Mouse (Mus musculus) MEL (cell line): ENCODE data around the gene Ppard. TPM values are rescaled to one million over a fixed set of nuclear protein-coding genes. Genes with fewer than 3 reads are reported as not detected.

Source experiments
- DNase-seq: peaks from one replicate; pipeline ENCODE4 v3.0.0; 2011; ENCODE audit warnings: low read depth, low spot score
- H3K27ac ChIP-seq: 2 replicates; pipeline ENCODE4 v1.5.1; 2012; ENCODE audit warnings: low read depth, mild to moderate bottlenecking, control low read depth, low read length, moderate library complexity; ENCODE audit not compliant: control insufficient read depth
- H3K27me3 ChIP-seq, 2 experiments: fragments of 150-350 bp in 1 of 2; sonication (generic) in 1 of 2; 2 replicates each; pipeline ENCODE4 v1.6.1; 2012; ENCODE audit warnings: low read length in 2 of 2, mild to moderate bottlenecking in 2 of 2, improper control_type of control experiment in 1 of 2, moderate library complexity in 1 of 2; ENCODE audit not compliant: insufficient read depth in 2 of 2, control insufficient read depth in 1 of 2
- H3K36me3 ChIP-seq, 2 experiments: 2 replicates each; pipeline ENCODE4 v1.6.1; 2012 to 2014; ENCODE audit warnings: low read length in 2 of 2, improper control_type of control experiment in 1 of 2, inconsistent platforms in 1 of 2, mild to moderate bottlenecking in 1 of 2; ENCODE audit not compliant: insufficient read depth in 2 of 2, control insufficient read depth in 1 of 2
- H3K4me1 ChIP-seq, 2 experiments: fragments of 150-350 bp in 1 of 2; sonication (generic) in 1 of 2; 2 replicates each; pipeline ENCODE4 v1.6.1; 2012; ENCODE audit warnings: low read length in 2 of 2, improper control_type of control experiment in 1 of 2, mild to moderate bottlenecking in 1 of 2; ENCODE audit not compliant: insufficient read depth in 2 of 2, control insufficient read depth in 1 of 2
- H3K4me3 ChIP-seq, 2 experiments: fragments of 150-350 bp in 1 of 2; sonication (generic) in 1 of 2; 2 replicates each; pipeline ENCODE4 v1.5.1; 2012; ENCODE audit warnings: low read depth in 2 of 2, low read length in 2 of 2, mild to moderate bottlenecking in 2 of 2, moderate library complexity in 2 of 2, control low read depth in 1 of 2, improper control_type of control experiment in 1 of 2; ENCODE audit not compliant: control insufficient read depth in 1 of 2, insufficient read depth in 1 of 2
- H3K79me2 ChIP-seq: 2 replicates; pipeline ENCODE4 v1.6.1; 2012; ENCODE audit warnings: mild to moderate bottlenecking, low read length, moderate library complexity; ENCODE audit not compliant: control insufficient read depth, poor library complexity, insufficient read depth
- H3K9ac ChIP-seq: 2 replicates; pipeline ENCODE4 v1.6.1; 2012; ENCODE audit warnings: low read depth, mild to moderate bottlenecking, control low read depth, low read length, moderate library complexity; ENCODE audit not compliant: control insufficient read depth, poor library complexity, severe bottlenecking
- H3K9me3 ChIP-seq: fragments of 150-350 bp; sonication (generic); replicated peaks from 2 replicates; pipeline ENCODE4 v1.6.1; 2012; ENCODE audit warnings: mild to moderate bottlenecking, low read length, improper control_type of control experiment, moderate library complexity; ENCODE audit not compliant: insufficient read depth
- E2F4 ChIP-seq: IDR thresholded peaks from 2 replicates; pipeline ENCODE4 v1.6.1; 2011; ENCODE audit warnings: low read depth, low read length, improper control_type of control experiment, borderline replicate concordance
- ELF1 ChIP-seq: IDR thresholded peaks from 2 replicates; pipeline ENCODE4 v1.6.1; 2014; ENCODE audit warnings: low read depth, mild to moderate bottlenecking, inconsistent platforms, low read length, improper control_type of control experiment, moderate library complexity
- EP300 ChIP-seq, 2 experiments: IDR thresholded peaks; 2 replicates each; pipeline ENCODE4 v1.6.1; 2011; ENCODE audit warnings: improper control_type of control experiment in 2 of 2, low read length in 2 of 2, low read depth in 1 of 2, mild to moderate bottlenecking in 1 of 2
- ETS1 ChIP-seq: IDR thresholded peaks from 2 replicates; pipeline ENCODE4 v1.6.1; 2012; ENCODE audit warnings: low read depth, mild to moderate bottlenecking, inconsistent platforms, low read length, improper control_type of control experiment, moderate library complexity
- GABPA ChIP-seq: IDR thresholded peaks from 2 replicates; pipeline ENCODE4 v1.6.1; 2012; ENCODE audit warnings: low read depth, mild to moderate bottlenecking, inconsistent platforms, low read length, improper control_type of control experiment, moderate library complexity
- HCFC1 ChIP-seq: IDR thresholded peaks from 2 replicates; pipeline ENCODE4 v1.6.1; 2012; ENCODE audit warnings: low read depth, mild to moderate bottlenecking, inconsistent platforms, low read length, improper control_type of control experiment, moderate library complexity
- JUND ChIP-seq: IDR thresholded peaks from 2 replicates; pipeline ENCODE4 v1.6.1; 2011; ENCODE audit warnings: low read depth, mild to moderate bottlenecking, improper control_type of control experiment, low read length
- MAFK ChIP-seq: IDR thresholded peaks from 2 replicates; pipeline ENCODE4 v1.6.1; 2011; ENCODE audit warnings: low read depth, mild to moderate bottlenecking, low read length, improper control_type of control experiment, borderline replicate concordance
- MEF2A ChIP-seq: IDR thresholded peaks from 2 replicates; pipeline ENCODE4 v1.6.1; 2014; ENCODE audit warnings: low read depth, mild to moderate bottlenecking, inconsistent platforms, low read length, improper control_type of control experiment; ENCODE audit not compliant: poor library complexity, insufficient replicate concordance, severe bottlenecking; ENCODE audit errors: extremely low read depth
- MYC ChIP-seq: IDR thresholded peaks from 2 replicates; pipeline ENCODE4 v1.6.1; 2011; ENCODE audit warnings: low read depth, mild to moderate bottlenecking, low read length, improper control_type of control experiment, moderate library complexity
- NELFE ChIP-seq: IDR thresholded peaks from 2 replicates; pipeline ENCODE4 v1.6.1; 2011; ENCODE audit warnings: low read depth, low read length, improper control_type of control experiment
- NRF1 ChIP-seq: IDR thresholded peaks from 2 replicates; pipeline ENCODE4 v1.6.1; 2014; ENCODE audit warnings: low read depth, mild to moderate bottlenecking, inconsistent platforms, low read length, improper control_type of control experiment, moderate library complexity; ENCODE audit not compliant: poor library complexity, insufficient read depth, severe bottlenecking
- POLR2A ChIP-seq, 2 experiments: IDR thresholded peaks; 2 replicates each; pipeline ENCODE4 v1.6.1; 2011 to 2012; ENCODE audit warnings: low read length in 2 of 2, mild to moderate bottlenecking in 2 of 2, control low read depth in 1 of 2, improper control_type of control experiment in 1 of 2, low read depth in 1 of 2, moderate library complexity in 1 of 2; ENCODE audit not compliant: control insufficient read depth in 1 of 2, insufficient read depth in 1 of 2, poor library complexity in 1 of 2
- POLR2AphosphoS5 ChIP-seq: IDR thresholded peaks from 2 replicates; pipeline ENCODE4 v1.6.1; 2012; ENCODE audit warnings: low read depth, borderline replicate concordance, mild to moderate bottlenecking, inconsistent platforms, low read length, moderate library complexity, mixed read lengths
- RAD21 ChIP-seq: IDR thresholded peaks from 2 replicates; pipeline ENCODE4 v1.6.1; 2011; ENCODE audit warnings: mild to moderate bottlenecking, low read depth, low read length, improper control_type of control experiment
- RCOR1 ChIP-seq: IDR thresholded peaks from 2 replicates; pipeline ENCODE4 v1.6.1; 2012; ENCODE audit warnings: low read depth, mild to moderate bottlenecking, inconsistent platforms, low read length, improper control_type of control experiment
- SIN3A ChIP-seq: IDR thresholded peaks from 2 replicates; pipeline ENCODE4 v1.6.1; 2012; ENCODE audit warnings: low read length, improper control_type of control experiment, inconsistent platforms
- TAL1 ChIP-seq: IDR thresholded peaks from 2 replicates; pipeline ENCODE4 v1.6.1; 2012; ENCODE audit warnings: mild to moderate bottlenecking, inconsistent platforms, low read length, moderate library complexity, mixed read lengths
- TBP ChIP-seq: IDR thresholded peaks from 2 replicates; pipeline ENCODE4 v1.8.0; 2011; ENCODE audit warnings: low read depth, low read length, improper control_type of control experiment
- TCF12 ChIP-seq: IDR thresholded peaks from 2 replicates; pipeline ENCODE4 v1.6.1; 2014; ENCODE audit warnings: low read depth, mild to moderate bottlenecking, inconsistent platforms, low read length, improper control_type of control experiment, moderate library complexity
- USF2 ChIP-seq, 2 experiments: IDR thresholded peaks; 2 replicates each; pipeline ENCODE4 v1.6.1; 2011 to 2012; ENCODE audit warnings: improper control_type of control experiment in 2 of 2, low read length in 2 of 2, borderline replicate concordance in 1 of 2, inconsistent platforms in 1 of 2, low read depth in 1 of 2, mild to moderate bottlenecking in 1 of 2; ENCODE audit not compliant: insufficient read depth in 1 of 2
- ZKSCAN1 ChIP-seq: IDR thresholded peaks from 2 replicates; pipeline ENCODE4 v1.6.1; 2012; ENCODE audit warnings: low read depth, mild to moderate bottlenecking, inconsistent platforms, low read length, improper control_type of control experiment, moderate library complexity
- ZMIZ1 ChIP-seq: IDR thresholded peaks from 2 replicates; pipeline ENCODE4 v1.6.1; 2012; ENCODE audit warnings: low read depth, mild to moderate bottlenecking, inconsistent platforms, low read length, improper control_type of control experiment, moderate library complexity
- ZNF384 ChIP-seq: IDR thresholded peaks from 2 replicates; pipeline ENCODE4 v1.6.1; 2012; ENCODE audit warnings: low read depth, mild to moderate bottlenecking, inconsistent platforms, low read length, improper control_type of control experiment
- polyA plus RNA-seq, 2 experiments: library from polyadenylated mRNA; stranded (reverse) in 1 of 2; unstranded in 1 of 2; fragments of >175 nt in 1 of 2; fragments of >200 nt in 1 of 2; gene quantifications; 2 replicates each; pipeline versions ENCODE4 v1.2.1 to v1.2.4; 2012; ENCODE audit warnings: low replicate concordance in 2 of 2, low read depth in 1 of 2; ENCODE audit not compliant: insufficient read length in 2 of 2, insufficient read depth in 1 of 2, missing spikeins in 1 of 2
- total RNA-seq: library from RNA; depleted of rRNA; stranded (reverse); fragments of 300-350 nt; gene quantifications from 2 replicates; pipeline ENCODE4 v1.2.3, GENCODE M21; 2012

Gene Ppard
- total and polyA plus RNA-seq, 3 experiments, result 3.5 to 12.7 TPM; not detected in 1

DNA sequence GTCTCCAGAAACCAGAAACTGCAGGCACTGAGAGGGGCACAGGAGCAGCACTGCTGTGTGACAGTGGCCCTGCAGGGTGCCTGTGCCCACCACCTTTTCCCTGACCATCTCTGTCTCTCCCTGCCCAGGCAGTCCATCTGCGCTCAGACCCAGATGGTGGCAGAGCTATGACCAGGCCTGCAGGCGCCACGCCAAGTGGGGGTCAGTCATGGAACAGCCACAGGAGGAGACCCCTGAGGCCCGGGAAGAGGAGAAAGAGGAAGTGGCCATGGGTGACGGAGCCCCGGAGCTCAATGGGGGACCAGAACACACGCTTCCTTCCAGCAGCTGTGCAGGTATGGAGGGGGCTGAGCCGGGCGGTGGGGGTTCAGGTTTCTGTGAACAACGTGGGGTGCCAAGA is 53.6 kb downstream of the Ppard start:
- peaks cover 11 to 14% of the 10 kb centered on the region in 2 experiments for H3K4me1 ChIP-seq
- H3K36me3 ChIP-seq, result peaks cover 0 to 3% of the 10 kb centered on the region in 2 experiments; a peak in 1 of 4 replicates

DNA sequence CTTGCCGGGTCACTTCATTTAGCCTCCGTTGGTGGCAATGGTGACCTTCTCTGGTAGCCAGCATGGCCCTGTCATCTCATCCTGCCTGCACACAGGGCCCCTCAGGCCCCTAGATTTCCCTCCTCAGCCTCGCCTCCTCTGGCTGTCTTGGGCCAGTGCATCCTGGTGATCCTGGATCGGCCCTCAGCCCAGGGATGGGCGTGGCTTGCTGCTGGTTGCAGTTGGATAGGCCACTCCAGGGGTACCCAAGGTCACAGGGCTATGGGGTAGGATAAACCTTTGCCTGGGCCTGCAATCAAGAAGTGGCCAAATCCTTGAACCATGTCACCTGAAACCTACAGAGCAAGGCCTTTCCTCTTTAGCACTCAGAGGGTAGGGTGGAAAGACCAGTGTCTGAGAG is 54.5 kb downstream of the Ppard start:
- H3K27ac ChIP-seq, result no peak overlapping the region
- H3K36me3 ChIP-seq, result peaks cover 0 to 3% of the 10 kb centered on the region in 2 experiments; a peak in 1 of 4 replicates
- H3K4me3 ChIP-seq, result no peak overlapping the region
- no peak overlapping the region for H3K9ac ChIP-seq
- DNase-seq, result no peak
- no peaks in the 10 kb centered on the region for H3K27me3 ChIP-seq
- H3K9me3 ChIP-seq, result no peaks in the 10 kb centered on the region
- peaks cover 11 to 16% of the 10 kb centered on the region in 2 experiments for H3K4me1 ChIP-seq
- H3K79me2 ChIP-seq, result no peaks in the 10 kb centered on the region
- TF ChIP-seq HCFC1, result no peak
- no peak for TF ChIP-seq ETS1
- no peak for TF ChIP-seq TBP
- TF ChIP-seq TCF12, result no peak
- no peak for TF ChIP-seq RCOR1
- TF ChIP-seq MAFK, result no peak
- TF ChIP-seq RAD21, result no peak
- TF ChIP-seq ZKSCAN1, result no peak
- TF ChIP-seq MEF2A, result no peak
- no peak for TF ChIP-seq NRF1
- TF ChIP-seq TAL1, result no peak
- TF ChIP-seq SIN3A, result no peak
- TF ChIP-seq ZMIZ1, result no peak
- no peak for TF ChIP-seq POLR2A (IDR thresholded peaks at IDR 0.05; ENCODE audit: control insufficient read depth in 1 of 2, insufficient read depth in 1 of 2, low read depth in 1 of 2, low read length in 2 of 2, poor library complexity in 1 of 2)
- no peak for TF ChIP-seq E2F4

More for the DNA sequence above, 53.6 kb downstream of the Ppard start:
- no peaks in the 10 kb centered on the region for H3K27me3 ChIP-seq
- H3K27ac ChIP-seq, result no peak overlapping the region
- no peak overlapping the region for H3K4me3 ChIP-seq
- no peaks in the 10 kb centered on the region for H3K79me2 ChIP-seq
- no peak for TF ChIP-seq NELFE
- no peak for TF ChIP-seq GABPA
- TF ChIP-seq ZNF384, result no peak
- TF ChIP-seq MAFK, result no peak
- no peak for TF ChIP-seq RAD21
- TF ChIP-seq ELF1, result no peak
- TF ChIP-seq EP300 (IDR thresholded peaks at IDR 0.05; ENCODE audit: low read depth in 1 of 2, low read length in 2 of 2), result no peak
- TF ChIP-seq ETS1, result no peak
- no peak for TF ChIP-seq JUND
- no peak for TF ChIP-seq POLR2AphosphoS5
- TF ChIP-seq USF2 (IDR thresholded peaks at IDR 0.05; ENCODE audit: borderline replicate concordance in 1 of 2, insufficient read depth in 1 of 2, low read depth in 1 of 2, low read length in 2 of 2), result no peak
- TF ChIP-seq MYC, result no peak
- no peak overlapping the region for H3K9ac ChIP-seq
- no peaks in the 10 kb centered on the region for H3K9me3 ChIP-seq
- no peak for DNase-seq
